Mouse (Mus musculus) kidney, embryonic 16.5 days (tissue): ENCODE data around the gene Snapc5. TPM values are rescaled to one million over a fixed set of nuclear protein-coding genes. Genes with fewer than 3 reads are reported as not detected.
A peak's percentile ranks its signal among the peaks of the same experiment; 100 is the strongest.

Experiments
- ATAC-seq: fragments of 200-750 bp; cut with Nextera tagmentation; 2 replicates; pipeline ENCODE4 v1.8.0; 2017; ENCODE audit warnings: moderate TSS enrichment; ENCODE audit not compliant: low FRiP score, low TSS enrichment
- H3K27ac ChIP-seq: fragments of 300-500 bp; sonication (generic); 2 replicates; pipeline ENCODE4 v1.5.1; 2014; ENCODE audit warnings: low read length
- H3K27me3 ChIP-seq: fragments of 300-500 bp; sonication (generic); 2 replicates; pipeline ENCODE4 v1.6.1; 2014; ENCODE audit warnings: low read length, control low read depth, mixed read lengths; ENCODE audit not compliant: insufficient read depth
- H3K36me3 ChIP-seq: fragments of 300-500 bp; sonication (generic); 2 replicates; pipeline ENCODE4 v1.6.1; 2014; ENCODE audit warnings: low read length, control low read depth, mixed read lengths; ENCODE audit not compliant: insufficient read depth
- H3K4me1 ChIP-seq: fragments of 300-500 bp; sonication (generic); 2 replicates; pipeline ENCODE4 v1.6.1; 2014; ENCODE audit warnings: low read length, control low read depth, mixed read lengths; ENCODE audit not compliant: insufficient read depth
- H3K4me2 ChIP-seq: fragments of 300-500 bp; sonication (generic); replicated peaks from 2 replicates; pipeline ENCODE4 v1.6.1; 2014; ENCODE audit warnings: low read depth, low read length
- H3K4me3 ChIP-seq: fragments of 300-500 bp; sonication (generic); 2 replicates; pipeline ENCODE4 v1.5.1; 2014; ENCODE audit warnings: mild to moderate bottlenecking, low read length
- H3K9ac ChIP-seq: fragments of 300-500 bp; sonication (generic); replicated peaks from 2 replicates; pipeline ENCODE4 v1.6.1; 2014; ENCODE audit warnings: low read length
- H3K9me3 ChIP-seq: fragments of 300-500 bp; sonication (generic); 2 replicates; pipeline ENCODE4 v1.6.1; 2016; ENCODE audit warnings: low read length, control low read depth
- WGBS: fragments of 180-500 bp; shearing (Covaris S2); extraction: QIAGEN DNeasy Blood & Tissue Kit; methylation state at CpG from one replicate; pipeline ENCODE4 v1.1.7; 2014; 5-methylcytosine and 5-hydroxymethylcytosine counted together
- microRNA-seq: library from miRNA; unstranded; fragments of <30 nt; microRNA quantifications from one replicate; pipeline ENCODE4, GENCODE M21; 2016
- polyA plus RNA-seq: library from polyadenylated mRNA; unstranded; fragments of >200 nt; fragmentation: Nextera tagmentation; extraction: Ambion mirVana; gene quantifications from 2 replicates; pipeline ENCODE4 v1.2.1, GENCODE M21; 2015

Gene Snapc5
- polyA plus RNA-seq, 1 experiment from 2014 or later = 37.3 TPM

GRCm38 (mm10) chr9:64232257-64232957 is 53.3 kb downstream of the Snapc5 start:
- peak; percentile 61; the same call in 1 of the 2 replicates for ATAC-seq
- Histone ChIP-seq H3K36me3 (no peaks in the 10 kb centered on the region), H3K9me3 (no peaks in the 10 kb centered on the region), H3K9ac (peak overlapping the region; percentile 39; the same call in 1 of the 2 replicates), H3K27me3 (no peaks in the 10 kb centered on the region), H3K4me3 (no peak overlapping the region), H3K27ac (peak overlapping the region; percentile 63), H3K4me2 (no peak overlapping the region), H3K4me1 (peaks cover 57% of the 10 kb centered on the region)
- WGBS = 29% methylated on average over 9 of the region's 9 CpGs

Small RNA genes lying within 50 kb of the gene (microRNA-seq; reads per million reads assigned to microRNA genes)
- not detected for gene Gm24106

Other genes with a start within 250 kb of the Snapc5 start
- gene Smad6, start 157.2 kb upstream of the Snapc5 start, polyA plus RNA-seq = 8.1 and 8.4 TPM in 2 replicates
- gene Lctl, start 62.1 kb upstream of the Snapc5 start, polyA plus RNA-seq = 0.07 and 0.24 TPM in 2 replicates
- gene Zwilch, start 6.2 kb upstream of the Snapc5 start, polyA plus RNA-seq = 26.8 and 32.1 TPM in 2 replicates
- 1,111 and 1,181 TPM in 2 replicates for gene Rpl4, start 5.9 kb upstream of the Snapc5 start, polyA plus RNA-seq
- gene Uchl4, start 55.9 kb downstream of the Snapc5 start, polyA plus RNA-seq = 2.4 and 4.5 TPM in 2 replicates
- 89.0 and 92.2 TPM in 2 replicates for gene Map2k1, start 74.4 kb downstream of the Snapc5 start, polyA plus RNA-seq
- 201 and 208 TPM in 2 replicates for gene Tipin, start 102.3 kb downstream of the Snapc5 start, polyA plus RNA-seq
- gene Dis3l, start 162.0 kb downstream of the Snapc5 start, polyA plus RNA-seq = 23.9 and 25.9 TPM in 2 replicates
- gene Megf11, start 206.4 kb downstream of the Snapc5 start, polyA plus RNA-seq = 4.7 and 4.9 TPM in 2 replicates